Mouse (Mus musculus): Measurements from ENCODE around the gene Carns1.

The Carns1 gene

GRCm38 (mm10) chr19:4175368-4175947, at the start of gene Carns1:
Carns1 (minus strand) TSS chr19:4175479.
- no peak for DNase-seq

DNA sequence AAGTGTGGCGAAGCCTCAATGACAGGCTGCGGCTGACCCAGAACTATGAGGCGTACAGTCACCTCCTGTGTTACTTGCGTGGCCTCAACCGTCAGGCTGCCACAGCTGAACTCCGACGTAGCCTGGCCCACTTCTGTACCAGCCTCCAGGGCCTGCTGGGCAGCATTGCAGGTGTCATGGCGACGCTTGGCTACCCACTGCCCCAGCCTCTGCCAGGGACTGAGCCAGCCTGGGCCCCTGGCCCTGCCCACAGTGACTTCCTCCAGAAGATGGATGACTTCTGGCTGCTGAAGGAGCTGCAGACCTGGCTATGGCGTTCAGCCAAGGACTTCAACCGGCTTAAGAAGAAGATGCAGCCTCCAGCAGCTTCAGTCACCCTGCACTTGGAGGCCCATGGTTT, 46.9 kb upstream of the Carns1 start:
- no peak for DNase-seq

DNA sequence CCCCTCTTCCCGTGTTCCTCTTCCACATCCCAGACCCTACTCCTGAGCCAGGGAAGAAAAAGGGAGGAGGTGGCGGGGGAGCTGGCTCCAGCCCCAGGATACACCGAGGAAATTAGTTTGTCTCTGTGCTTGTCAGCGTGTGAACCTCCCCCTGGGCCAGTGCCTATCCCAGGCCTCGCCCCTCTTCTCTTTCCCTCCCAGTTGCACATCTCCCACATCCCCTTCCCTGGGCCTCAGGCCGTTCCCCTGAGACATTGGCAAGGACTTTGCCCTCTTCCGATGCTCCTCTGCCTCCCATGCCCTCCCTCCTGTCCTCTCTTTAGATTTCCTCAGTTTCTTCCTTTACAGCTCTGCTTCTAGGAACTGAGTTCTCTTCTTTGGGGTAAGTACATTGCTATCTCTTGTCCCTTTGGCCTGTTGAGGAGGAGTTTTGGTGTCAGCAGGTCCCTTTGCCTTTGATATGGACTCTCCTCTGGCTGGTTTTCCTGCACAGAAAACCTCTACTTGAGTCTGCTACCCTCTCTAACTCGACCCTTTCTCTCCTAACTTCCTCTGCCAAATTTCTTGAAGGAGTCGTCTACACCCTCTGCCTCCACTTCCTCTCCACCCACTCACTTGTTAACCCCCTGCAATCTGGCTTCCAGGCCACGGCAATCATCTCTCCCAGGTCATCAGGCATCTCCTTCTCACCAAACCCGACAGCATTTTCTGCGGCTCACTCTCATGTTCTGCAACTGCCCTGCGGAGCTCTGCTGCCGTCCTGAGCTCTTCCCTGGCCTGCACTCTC, 45.9 kb upstream of the Carns1 start:
- no peak for DNase-seq

GRCm38 (mm10) chr19:4220416-4220815, 45.1 kb upstream of the Carns1 start:
- no peak for DNase-seq

DNA sequence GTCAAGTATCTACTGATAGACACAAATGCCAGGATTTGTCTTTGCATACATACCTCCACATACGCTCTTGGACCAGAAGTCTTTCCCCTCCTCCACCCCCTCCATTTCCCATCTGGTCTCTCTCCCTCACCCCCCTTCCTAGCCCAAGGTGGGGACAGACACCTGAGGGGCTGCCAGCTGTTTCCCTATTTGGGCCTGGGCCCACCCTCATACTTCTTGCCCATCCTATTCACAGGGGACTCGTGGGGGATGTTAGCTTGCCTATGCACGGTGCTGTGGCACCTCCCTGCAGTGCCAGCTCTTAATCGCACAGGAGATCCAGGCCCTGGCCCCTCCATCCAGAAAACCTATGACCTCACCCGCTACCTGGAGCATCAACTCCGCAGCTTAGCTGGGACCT, 44.7 kb upstream of the Carns1 start:
- no peak for DNase-seq

DNA sequence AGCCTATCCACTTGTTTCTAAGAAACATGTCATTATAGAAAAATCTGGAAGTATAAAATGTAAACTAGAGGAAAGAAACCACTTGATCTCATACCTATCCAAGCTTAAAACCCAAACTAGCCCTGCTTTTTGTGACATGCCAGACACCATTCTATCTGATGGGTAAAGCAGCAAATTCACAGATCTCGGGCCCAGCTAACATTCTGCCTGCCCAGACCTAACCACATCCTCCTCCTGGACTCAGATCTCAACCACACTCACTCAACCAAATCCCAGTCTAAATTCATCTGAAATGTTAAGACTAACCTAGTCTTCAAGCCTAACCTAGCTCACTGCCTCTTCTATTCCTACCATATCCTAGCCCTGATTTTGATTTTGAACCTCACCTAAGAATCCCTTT, 43.5 kb upstream of the Carns1 start:
- DNase-seq: no peak

DNA sequence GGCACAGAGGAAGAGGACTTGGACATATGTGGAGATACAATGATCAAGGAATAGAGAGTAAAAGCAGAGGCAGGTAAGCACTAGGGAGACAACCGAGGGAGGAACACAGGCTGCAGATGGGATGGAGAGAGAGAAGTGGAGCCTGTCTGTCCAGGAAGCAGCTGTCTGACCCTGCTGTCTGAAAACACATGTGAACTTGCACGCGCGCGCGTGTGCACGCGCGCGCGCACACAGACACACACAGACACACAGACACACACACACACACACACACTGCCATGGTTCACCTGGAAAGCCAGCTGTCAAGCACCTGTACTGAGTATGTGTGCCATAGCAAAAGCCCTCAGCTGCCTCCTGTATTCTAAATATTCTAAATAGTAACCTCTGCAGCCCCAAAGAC, 43.0 kb upstream of the Carns1 start:
- no peak for DNase-seq

DNA sequence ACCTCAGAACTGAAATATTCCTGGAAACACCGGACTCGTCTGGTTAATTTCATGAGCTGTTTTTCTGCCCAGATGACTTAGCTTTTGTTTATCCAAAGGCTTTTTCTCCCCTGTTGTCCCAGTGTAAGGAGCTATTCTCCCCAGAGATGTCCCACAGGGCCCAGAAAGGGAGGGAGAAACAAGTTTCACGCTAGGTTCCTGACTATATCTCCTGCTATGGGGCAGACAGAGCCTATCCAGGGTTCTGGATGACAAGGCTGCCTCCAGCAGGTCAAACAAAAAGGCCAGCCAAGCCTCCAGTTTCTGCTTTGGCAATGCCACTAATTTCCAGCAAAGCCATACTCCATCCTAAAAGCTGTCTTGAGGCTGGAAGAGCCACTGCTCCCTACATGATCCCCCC, 42.6 kb upstream of the Carns1 start:
- DNase-seq: no peak

GRCm38 (mm10) chr19:4217140-4217539, 41.9 kb upstream of the Carns1 start:
- no peak for DNase-seq

DNA sequence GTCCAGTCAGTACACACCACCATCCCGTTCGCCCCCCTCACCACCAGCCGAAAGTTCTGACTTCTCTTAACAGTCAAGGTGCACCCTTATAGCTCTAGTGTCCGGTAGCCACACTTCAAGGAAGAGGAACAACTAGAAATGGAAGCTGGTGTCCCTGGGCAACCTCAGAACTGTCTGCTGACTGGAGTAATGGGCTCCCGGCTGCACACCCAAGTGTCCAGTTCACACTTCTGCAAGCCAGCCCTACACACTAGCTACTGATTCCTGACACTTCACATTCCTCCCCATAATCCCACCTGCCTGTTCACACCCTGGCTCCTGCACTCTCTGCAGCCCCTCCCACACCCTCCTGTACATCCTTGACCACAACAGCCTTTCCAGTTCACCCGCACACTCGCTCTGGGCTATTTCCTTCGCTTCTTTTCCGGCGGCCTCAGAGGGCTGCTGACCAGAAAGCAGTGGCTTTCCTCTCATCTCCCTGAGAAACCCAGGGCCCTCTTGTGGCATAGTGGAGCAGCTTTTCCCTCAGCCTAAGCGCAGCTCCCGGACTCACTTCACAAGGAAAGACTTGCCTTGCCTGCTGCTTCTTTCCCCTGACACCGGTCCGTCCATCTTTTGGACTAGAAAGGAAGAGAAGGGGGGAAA, 40.9 kb upstream of the Carns1 start:
- peak; percentile 3 for DNase-seq

- DNase-seq: no peak
Observed at GRCm38 (mm10) chr19:4215451-4215840, 40.2 kb upstream of the Carns1 start.

DNA sequence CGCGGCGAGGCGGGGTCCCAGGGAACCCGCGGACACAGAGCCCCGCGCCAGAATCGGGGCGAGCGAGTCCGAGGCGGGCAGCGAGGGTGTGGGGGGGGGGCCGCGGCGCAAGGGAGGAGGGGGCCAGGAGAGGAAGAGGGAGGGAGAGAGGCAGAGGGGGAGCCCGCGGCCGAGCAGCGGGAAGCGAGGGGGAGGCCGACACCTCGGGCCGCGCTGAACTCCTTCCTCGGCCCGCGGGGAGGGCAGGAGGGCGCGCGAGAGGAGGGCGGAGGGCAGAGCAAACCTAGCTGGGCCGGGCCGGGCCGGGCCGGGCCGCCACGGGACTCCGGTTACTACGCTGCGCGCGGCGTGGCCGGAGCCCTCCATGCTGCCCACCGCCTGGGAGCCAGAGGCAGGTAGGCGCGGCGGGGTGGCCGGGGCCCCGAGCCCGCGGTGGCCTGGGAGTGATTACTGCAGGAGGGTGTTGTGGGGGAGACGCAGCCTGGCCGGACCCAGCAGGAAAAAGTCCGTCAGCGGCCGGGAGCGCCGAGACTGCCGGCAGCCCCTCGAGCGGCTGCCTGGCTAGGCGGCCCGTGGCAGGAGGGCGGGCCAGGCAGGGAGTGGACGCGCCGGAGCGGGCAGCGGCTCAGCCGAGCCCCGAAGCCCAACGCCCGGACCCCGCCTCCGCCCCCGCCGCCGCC, 39.6 kb upstream of the Carns1 start:
- peak; percentile 30 for DNase-seq

- DNase-seq: peak; percentile 71
Observed at GRCm38 (mm10) chr19:4214071-4214770, 38.9 kb upstream of the Carns1 start, which contains the start of the genes Clcf1 and AC109138.7. Clcf1 (plus strand) TSS chr19:4214238. AC109138.7 (plus strand) TSS chr19:4214357.

GRCm38 (mm10) chr19:4213524-4213974, 38.3 kb upstream of the Carns1 start:
- no peak for DNase-seq

GRCm38 (mm10) chr19:4211891-4212588, 36.8 kb upstream of the Carns1 start:
- no peak for DNase-seq

DNA sequence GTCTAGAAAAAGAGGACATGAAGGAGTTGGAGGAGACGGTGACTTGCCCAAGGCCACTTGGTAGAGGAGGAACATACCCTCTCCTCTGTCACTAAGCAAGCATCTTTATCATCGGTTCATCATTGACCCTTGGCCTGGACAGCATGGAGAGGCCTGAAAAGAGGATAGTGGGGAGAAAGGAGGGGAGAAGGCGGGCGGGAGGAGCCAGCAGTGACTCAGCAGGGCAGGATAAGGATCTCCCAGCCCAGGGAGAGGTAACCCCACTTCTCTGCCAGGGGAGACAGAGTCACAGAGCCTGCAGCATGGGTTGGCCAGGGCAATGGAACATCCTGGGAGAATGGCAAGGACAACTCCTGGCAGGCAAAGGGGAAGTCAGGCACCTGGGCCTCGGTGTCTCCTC, 33.3 kb upstream of the Carns1 start:
- no peak for DNase-seq

GRCm38 (mm10) chr19:4206971-4207370, 31.7 kb upstream of the Carns1 start:
- peak; percentile 60 for DNase-seq

DNA sequence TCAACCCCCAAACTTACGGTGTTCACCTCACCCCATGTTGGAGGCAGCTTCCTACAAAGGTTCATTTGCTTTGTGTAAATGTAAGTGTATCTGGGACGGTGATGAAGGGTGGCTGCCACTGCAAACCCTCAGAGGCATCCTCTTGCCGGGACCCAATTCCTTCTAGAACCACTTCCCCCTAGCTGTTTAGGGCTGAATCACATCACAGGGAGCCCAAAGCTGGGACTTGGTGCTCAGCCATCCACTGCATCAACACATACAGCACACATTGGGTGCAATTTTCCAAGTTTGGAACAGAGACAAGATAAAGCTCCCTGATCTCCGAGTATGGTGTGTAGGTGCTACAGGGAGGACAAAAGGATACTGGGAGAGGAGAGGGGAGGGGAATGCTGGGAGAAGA, 29.6 kb upstream of the Carns1 start:
- no peak for DNase-seq

- peak; percentile 61 for DNase-seq
Observed at GRCm38 (mm10) chr19:4203604-4204326, 28.5 kb upstream of the Carns1 start.

DNA sequence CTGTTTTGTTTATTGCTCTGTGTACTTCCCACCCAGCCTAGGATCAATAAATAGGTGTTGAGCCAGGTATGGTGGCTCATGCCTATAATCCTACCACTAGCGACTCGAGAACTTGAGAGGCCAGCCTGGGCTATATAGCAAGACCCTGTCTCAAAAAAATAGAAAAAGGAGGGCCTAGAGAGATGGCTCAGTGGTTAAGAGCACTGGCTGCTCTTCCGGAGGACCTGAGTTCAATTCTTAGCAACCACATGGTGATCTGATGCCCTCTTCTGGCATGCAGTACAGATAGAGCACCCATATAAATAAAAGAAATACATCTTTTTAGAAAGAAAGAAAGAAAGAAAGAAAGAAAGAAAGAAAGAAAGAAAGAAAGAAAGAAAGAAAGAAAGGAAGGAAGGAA, 27.9 kb upstream of the Carns1 start:
- peak; percentile 59 for DNase-seq

GRCm38 (mm10) chr19:4202149-4202548, 26.9 kb upstream of the Carns1 start:
- DNase-seq: peak; percentile 33
